Mouse (Mus musculus): ENCODE results near the gene Kansl2.

DNA sequence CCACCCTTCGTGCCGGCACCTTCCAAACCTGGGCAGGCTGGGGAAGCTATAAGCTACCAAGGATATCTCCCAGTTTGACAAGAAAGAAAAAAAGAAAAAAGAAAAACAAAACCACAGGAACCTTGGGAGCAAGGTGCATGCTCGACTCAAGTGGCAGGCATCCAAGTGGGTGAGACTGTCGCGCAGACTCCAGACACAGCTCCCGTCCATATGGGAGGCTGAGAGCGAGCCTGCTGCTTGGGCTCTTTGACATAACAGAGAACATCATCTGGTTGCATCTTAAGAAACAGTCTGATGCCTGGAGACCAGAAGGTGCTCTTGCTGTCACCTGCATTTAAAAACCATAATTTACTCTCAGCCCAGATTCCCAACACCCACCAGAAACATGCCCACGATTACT is 48.3 kb upstream of the Kansl2 start:
- TF ChIP-seq CTCF (IDR thresholded peaks at IDR 0.05; ENCODE audit: insufficient read depth, low read length) (no peak), POLR2A (IDR thresholded peaks at IDR 0.05; ENCODE audit: borderline replicate concordance, extremely low read depth, low read depth, low read length) (no peak)
